Mouse (Mus musculus) liver, embryonic 11.5 days (tissue): ENCODE data around the gene Ly6g5b. TPM values are rescaled to one million over a fixed set of nuclear protein-coding genes. Genes with fewer than 3 reads are reported as not detected.

ENCODE experiments used
- ATAC-seq: fragments of 200-750 bp; cut with Nextera tagmentation; replicated peaks from 2 replicates; pipeline ENCODE4 v1.8.0; 2017; ENCODE audit warnings: moderate number of reproducible peaks, mild to moderate bottlenecking, moderate TSS enrichment, moderate library complexity; ENCODE audit not compliant: low FRiP score
- DNase-seq: peaks from one replicate; pipeline ENCODE4 v3.0.0-alpha.2; 2017; ENCODE audit warnings: low spot score
- H3K27ac ChIP-seq: fragments of 300-500 bp; sonication (generic); 2 replicates; pipeline ENCODE4 v1.5.1; 2014; ENCODE audit warnings: mild to moderate bottlenecking, low read depth, low read length, control low read depth
- H3K27me3 ChIP-seq: fragments of 300-500 bp; sonication (generic); replicated peaks from 2 replicates; pipeline ENCODE4 v1.6.1; 2014; ENCODE audit warnings: low read length, mixed read lengths; ENCODE audit not compliant: control insufficient read depth, insufficient read depth
- H3K36me3 ChIP-seq: fragments of 300-500 bp; sonication (generic); 2 replicates; pipeline ENCODE4 v1.6.1; 2014; ENCODE audit warnings: mild to moderate bottlenecking, low read length, moderate library complexity, mixed read lengths; ENCODE audit not compliant: control insufficient read depth, insufficient read depth
- H3K4me1 ChIP-seq: fragments of 300-500 bp; sonication (generic); replicated peaks from 2 replicates; pipeline ENCODE4 v1.6.1; 2014; ENCODE audit warnings: low read length, mixed read lengths; ENCODE audit not compliant: control insufficient read depth, insufficient read depth
- H3K4me2 ChIP-seq: fragments of 300-500 bp; sonication (generic); 2 replicates; pipeline ENCODE4 v1.6.1; 2014; ENCODE audit warnings: mild to moderate bottlenecking, control low read depth, moderate library complexity
- H3K4me3 ChIP-seq: fragments of 300-500 bp; sonication (generic); 2 replicates; pipeline ENCODE4 v1.5.1; 2014; ENCODE audit warnings: low read depth, low read length, control low read depth
- H3K9ac ChIP-seq: fragments of 300-500 bp; sonication (generic); 2 replicates; pipeline ENCODE4 v1.6.1; 2014; ENCODE audit warnings: low read depth, low read length, control low read depth
- H3K9me3 ChIP-seq: fragments of 300-500 bp; sonication (generic); 2 replicates; pipeline ENCODE4 v1.6.1; 2016; ENCODE audit warnings: low read length, inconsistent platforms, mixed read lengths; ENCODE audit not compliant: control insufficient read depth
- WGBS: fragments of 180-500 bp; shearing (Covaris S2); extraction: QIAGEN DNeasy Blood & Tissue Kit; methylation state at CpG from one replicate; pipeline ENCODE4 v1.1.7; 2014; 5-methylcytosine and 5-hydroxymethylcytosine counted together
- polyA plus RNA-seq: library from polyadenylated mRNA; unstranded; fragments of >200 nt; fragmentation: Nextera tagmentation; extraction: Ambion mirVana; gene quantifications from 2 replicates; pipeline ENCODE4 v1.2.1, GENCODE M21; 2014

Gene Ly6g5b
- polyA plus RNA-seq, 1 experiment from 2014 or later = 0.89 TPM

DNA sequence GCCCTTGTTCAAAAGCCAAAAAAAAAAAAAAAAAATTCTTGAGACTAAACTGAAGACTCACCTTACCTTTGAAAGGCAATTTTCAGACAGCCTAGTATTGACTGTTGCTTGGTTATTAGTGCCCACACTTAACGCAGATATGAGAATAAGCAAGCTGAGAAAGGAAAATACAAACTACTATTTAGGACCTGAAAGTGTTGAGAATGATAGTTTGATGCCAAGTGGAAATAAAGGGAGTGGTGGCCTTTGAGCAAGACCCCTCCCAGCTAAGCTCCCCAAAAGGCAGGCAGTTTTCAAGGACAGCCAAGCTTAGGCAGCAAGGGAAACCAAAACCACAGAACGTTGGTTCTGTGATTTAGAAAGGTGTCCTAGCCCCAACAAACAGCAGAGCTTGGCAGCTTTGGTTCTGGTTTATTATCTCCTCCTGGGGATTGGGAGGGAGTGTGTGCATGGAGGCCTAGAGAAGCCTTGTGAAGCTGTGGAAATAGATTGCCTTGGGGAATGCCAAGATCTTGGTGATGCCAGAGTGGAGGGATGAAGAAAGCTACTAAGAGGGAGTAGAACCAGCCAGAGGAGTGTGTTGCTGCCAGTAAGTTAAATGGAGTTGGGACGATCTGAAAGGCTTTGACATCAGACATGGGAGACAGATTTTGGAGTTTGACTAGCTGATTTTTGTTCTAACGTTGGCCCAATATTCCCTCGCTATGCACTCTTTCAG lies 32.9 kb upstream of the Ly6g5b start:
- Histone ChIP-seq H3K4me1 (no peaks in the 10 kb centered on the region; the same call in 1 of the 2 replicates), H3K4me3 (no peak overlapping the region), H3K36me3 (peaks cover 81% of the 10 kb centered on the region), H3K9me3 (no peaks in the 10 kb centered on the region; the same call in 1 of the 2 replicates), H3K9ac (no peak overlapping the region), H3K4me2 (no peak overlapping the region), H3K27ac (no peak overlapping the region), H3K27me3 (no peaks in the 10 kb centered on the region)
- WGBS = 64% methylated on average over 5 of the region's 5 CpGs
- ATAC-seq = no peak
- no peak for DNase-seq

DNA sequence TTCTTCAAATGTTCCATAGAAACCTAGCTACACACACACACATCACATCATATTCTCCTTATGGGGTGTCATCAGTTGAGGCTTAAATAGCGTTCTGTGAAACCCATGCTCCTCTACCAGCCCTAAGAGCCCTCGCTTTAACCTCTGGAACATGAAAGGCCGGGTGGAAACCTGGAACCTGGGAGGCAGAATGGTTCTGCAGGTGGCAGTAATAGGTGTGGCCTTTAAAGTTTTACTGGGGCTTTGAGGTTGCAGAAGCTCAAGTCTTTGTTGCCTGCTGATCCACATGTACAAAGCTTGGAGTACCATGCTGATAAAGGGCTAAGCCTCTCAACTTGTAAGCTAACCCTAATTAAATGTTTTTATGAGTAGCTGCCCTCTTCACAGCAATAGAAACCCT lies 32.1 kb upstream of the Ly6g5b start:
- Histone ChIP-seq H3K4me1 (no peaks in the 10 kb centered on the region; the same call in 1 of the 2 replicates), H3K4me3 (no peak overlapping the region), H3K4me2 (no peak overlapping the region), H3K27ac (no peak overlapping the region; the same call in 1 of the 2 replicates), H3K9me3 (no peaks in the 10 kb centered on the region; the same call in 1 of the 2 replicates), H3K9ac (no peak overlapping the region), H3K27me3 (no peaks in the 10 kb centered on the region), H3K36me3 (peaks cover 81% of the 10 kb centered on the region)
- ATAC-seq = no peak
- 72% methylated on average over 3 of the region's 3 CpGs for WGBS
- no peak for DNase-seq

DNA sequence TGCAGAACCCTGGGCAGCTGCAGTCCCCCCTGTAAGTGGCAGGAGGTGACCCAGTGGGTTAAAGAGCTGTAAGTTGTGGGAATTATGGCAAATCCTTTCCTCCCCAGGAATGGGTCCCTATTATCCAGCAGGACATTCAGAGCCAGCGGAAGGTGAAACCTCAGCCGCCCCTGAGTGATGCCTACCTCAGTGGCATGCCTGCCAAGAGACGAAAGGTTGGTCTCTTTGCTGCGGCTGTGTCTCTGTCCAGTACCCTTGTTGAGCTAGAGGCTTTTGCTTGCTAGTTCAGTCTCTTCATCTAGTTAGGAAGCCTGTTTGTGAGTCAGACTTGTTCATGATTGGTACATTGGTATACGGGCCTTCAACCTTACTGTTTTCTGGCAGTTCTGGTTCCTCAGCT lies 30.9 kb upstream of the Ly6g5b start:
- no peaks in the 10 kb centered on the region for H3K27me3 ChIP-seq
- DNase-seq (no peak), ATAC-seq (no peak)
- no peak overlapping the region for H3K4me2 ChIP-seq
- H3K4me3 ChIP-seq = no peak overlapping the region
- no peaks in the 10 kb centered on the region; the same call in 1 of the 2 replicates for H3K9me3 ChIP-seq
- H3K4me1 ChIP-seq = no peaks in the 10 kb centered on the region
- 85% methylated on average over 5 of the region's 5 CpGs for WGBS
- no peak overlapping the region for H3K27ac ChIP-seq
- H3K36me3 ChIP-seq = peaks cover 83% of the 10 kb centered on the region
- H3K9ac ChIP-seq = no peak overlapping the region

DNA sequence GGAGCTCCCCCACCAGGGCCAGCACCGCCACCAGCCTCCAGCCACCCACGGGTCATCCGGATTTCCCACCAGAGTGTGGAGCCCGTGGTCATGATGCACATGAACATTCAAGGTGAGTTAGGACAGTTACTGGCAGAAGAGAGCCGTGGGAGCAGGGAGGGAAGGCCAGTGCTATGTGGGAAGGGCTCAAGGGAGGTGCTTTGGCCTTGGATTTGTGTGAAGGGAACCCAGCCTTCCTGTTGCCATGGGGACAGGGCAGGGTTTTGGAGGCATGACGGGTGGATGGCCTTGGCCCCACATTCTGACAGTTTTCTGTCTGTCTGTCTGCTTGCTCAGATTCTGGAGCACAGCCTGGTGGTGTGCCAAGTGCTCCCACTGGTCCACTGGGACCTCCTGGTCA lies 26.7 kb upstream of the Ly6g5b start:
- peaks cover 9% of the 10 kb centered on the region for H3K4me1 ChIP-seq
- H3K9ac ChIP-seq = no peak overlapping the region
- ATAC-seq (no peak), DNase-seq (no peak)
- no peaks in the 10 kb centered on the region; the same call in 1 of the 2 replicates for H3K9me3 ChIP-seq
- H3K4me2 ChIP-seq = no peak overlapping the region
- peaks cover 82% of the 10 kb centered on the region for H3K36me3 ChIP-seq
- no peaks in the 10 kb centered on the region for H3K27me3 ChIP-seq
- no peak overlapping the region for H3K27ac ChIP-seq
- H3K4me3 ChIP-seq = no peak overlapping the region
- 92% methylated on average over 6 of the region's 6 CpGs for WGBS

DNA sequence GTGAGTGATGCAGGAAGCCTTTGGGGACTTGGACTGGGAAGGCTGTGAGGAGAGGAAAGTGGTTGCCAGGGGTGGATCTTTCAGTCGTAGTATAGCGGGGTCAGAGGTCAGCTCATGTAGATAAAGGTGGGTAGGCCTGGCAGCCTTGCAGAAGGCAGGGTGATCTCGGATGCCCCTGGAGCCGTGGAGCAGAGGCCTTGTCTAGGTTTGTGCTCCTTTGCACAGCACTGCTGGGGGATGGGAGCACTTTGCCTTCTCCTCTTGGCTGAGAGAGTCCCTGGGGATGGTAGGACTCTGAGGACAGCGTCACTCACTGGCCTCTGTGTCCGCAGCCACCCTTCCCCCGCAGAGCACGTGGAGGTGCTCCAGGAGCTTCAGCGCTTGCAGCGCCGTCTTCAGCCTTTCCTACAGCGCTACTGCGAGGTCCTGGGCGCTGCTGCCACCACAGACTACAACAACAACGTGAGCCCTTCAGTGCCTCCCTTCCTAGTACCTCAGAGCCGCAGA lies 25.3 kb upstream of the Ly6g5b start:
- Histone ChIP-seq H3K9me3 (no peaks in the 10 kb centered on the region; the same call in 1 of the 2 replicates), H3K36me3 (peaks cover 69% of the 10 kb centered on the region), H3K27ac (no peak overlapping the region), H3K4me1 (peaks cover 18% of the 10 kb centered on the region), H3K9ac (no peak overlapping the region), H3K27me3 (no peaks in the 10 kb centered on the region), H3K4me3 (no peak overlapping the region), H3K4me2 (no peak overlapping the region)
- no peak for DNase-seq
- no peak for ATAC-seq
- 77% methylated on average over 16 of the region's 16 CpGs for WGBS

DNA sequence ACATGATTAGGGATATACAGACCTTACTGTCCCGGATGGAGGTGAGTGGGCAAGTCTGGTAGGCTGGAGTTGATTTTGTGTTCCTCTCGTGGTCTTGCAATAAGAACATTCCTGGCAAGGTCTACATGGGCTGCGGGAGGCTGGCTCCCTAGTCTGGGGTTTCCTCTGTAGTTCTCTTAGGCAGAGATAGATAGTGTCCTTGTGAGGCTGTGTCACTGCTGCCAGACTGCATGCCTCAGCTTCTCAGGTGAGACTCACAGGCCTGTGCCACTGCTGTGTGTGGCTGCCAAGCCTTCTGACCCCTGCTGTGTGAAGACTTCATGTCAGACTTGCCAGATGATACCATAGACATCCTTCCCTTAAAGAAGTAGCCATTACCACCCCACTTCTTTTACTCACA lies 24.0 kb upstream of the Ly6g5b start:
- no peaks in the 10 kb centered on the region; the same call in 1 of the 2 replicates for H3K9me3 ChIP-seq
- ATAC-seq (no peak), DNase-seq (no peak)
- H3K27ac ChIP-seq = no peak overlapping the region
- H3K27me3 ChIP-seq = no peaks in the 10 kb centered on the region
- 90% methylated on average over 3 of the region's 3 CpGs for WGBS
- H3K9ac ChIP-seq = no peak overlapping the region
- H3K4me1 ChIP-seq = peaks cover 18% of the 10 kb centered on the region
- H3K4me2 ChIP-seq = no peak overlapping the region
- H3K36me3 ChIP-seq = peaks cover 58% of the 10 kb centered on the region
- H3K4me3 ChIP-seq = no peak overlapping the region

DNA sequence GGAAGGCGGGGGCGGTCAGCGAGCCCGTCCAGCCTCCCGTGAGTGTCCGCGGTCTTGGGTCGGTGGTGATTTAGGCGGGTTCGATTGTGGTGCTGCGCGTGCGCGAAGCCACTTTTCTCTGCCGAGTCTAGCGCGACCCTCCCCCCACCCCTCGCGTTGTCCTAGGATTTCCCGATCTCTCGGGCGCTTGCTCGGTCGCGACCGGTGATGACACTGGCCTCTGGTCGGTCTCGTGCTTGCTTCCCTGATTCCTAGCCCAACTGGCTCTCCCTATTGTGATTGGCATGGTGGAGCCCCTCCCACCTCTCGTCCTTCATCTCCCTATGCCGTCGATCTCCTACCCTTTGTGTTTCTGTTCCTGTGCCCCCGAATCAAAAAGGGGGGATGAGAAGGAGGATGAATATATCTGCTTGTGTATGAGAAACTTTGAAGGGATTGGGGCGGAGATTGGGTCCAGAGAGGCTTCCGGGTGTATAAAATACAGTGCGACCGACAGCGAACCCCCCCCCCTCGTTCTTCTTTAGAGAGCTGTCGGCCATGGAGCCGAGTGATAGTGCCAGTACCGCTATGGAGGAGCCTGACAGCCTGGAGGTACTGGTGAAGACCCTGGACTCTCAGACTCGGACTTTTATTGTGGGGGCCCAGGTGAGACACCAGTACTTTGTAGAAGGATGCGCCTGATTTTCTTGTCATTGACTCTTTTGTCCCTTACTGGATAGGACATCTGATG lies 20.5 kb upstream of the Ly6g5b start:
- no peaks in the 10 kb centered on the region for H3K27me3 ChIP-seq
- ATAC-seq (peak; percentile 53), DNase-seq (no peak)
- peaks cover 23% of the 10 kb centered on the region for H3K36me3 ChIP-seq
- peak overlapping the region; percentile 90 for H3K4me3 ChIP-seq
- peak overlapping the region; percentile 92 for H3K27ac ChIP-seq
- H3K9me3 ChIP-seq = no peaks in the 10 kb centered on the region
- under 1% methylated on average over 39 of the region's 43 CpGs for WGBS
- H3K4me1 ChIP-seq = peaks cover 18% of the 10 kb centered on the region
- H3K9ac ChIP-seq = peak overlapping the region; percentile 84
- peak overlapping the region; percentile 97 for H3K4me2 ChIP-seq

DNA sequence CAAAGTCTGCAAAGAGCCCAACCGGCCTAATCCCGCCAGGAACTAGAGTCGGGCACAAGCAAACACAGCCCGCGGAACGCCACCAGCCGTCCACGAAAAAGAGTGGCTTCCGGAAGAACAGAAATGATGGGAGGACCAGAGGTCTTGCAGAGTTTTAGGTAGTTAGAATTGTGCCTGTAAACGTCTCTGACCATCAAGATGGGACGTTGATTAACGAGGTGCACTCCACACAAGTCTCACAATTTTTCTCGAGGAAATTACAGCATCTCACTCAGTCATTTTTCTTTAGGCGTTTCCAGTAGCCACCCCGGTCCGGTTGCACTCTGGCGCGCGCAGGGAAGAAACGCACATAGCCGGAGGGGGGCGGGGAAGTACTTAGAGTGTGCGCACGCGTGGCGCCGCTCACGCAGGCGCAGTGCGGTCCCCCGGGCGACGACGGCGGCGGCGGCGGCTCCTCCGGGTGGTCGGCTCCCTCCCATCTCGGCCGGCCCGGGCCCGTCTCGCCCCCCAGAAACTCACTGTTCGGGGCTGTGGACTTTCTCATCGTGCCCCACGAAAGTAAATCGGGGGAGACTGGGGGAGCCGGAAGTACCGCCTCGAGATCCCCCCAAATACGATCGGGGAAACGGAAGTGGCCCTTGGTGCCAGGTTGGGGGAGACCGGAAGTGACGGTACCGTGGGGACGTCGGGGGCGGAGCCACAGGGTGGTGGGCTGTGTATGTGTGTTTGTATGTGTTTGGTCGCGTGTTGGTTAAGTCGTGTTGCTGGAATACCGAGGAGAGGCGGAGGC lies 19.8 kb upstream of the Ly6g5b start, which contains the start of gene Bag6:
Bag6 (plus strand) TSS at position 378 of the 790 bp plus-strand sequence.
- Histone ChIP-seq H3K4me1 (peaks cover 18% of the 10 kb centered on the region), H3K27ac (peak within 1 kb of the TSS; percentile 92), H3K4me3 (peak within 1 kb of the TSS; percentile 90), H3K9ac (peak within 1 kb of the TSS; percentile 84), H3K9me3 (no peaks in the 10 kb centered on the region), H3K4me2 (peak within 1 kb of the TSS; percentile 97), H3K27me3 (no peaks in the 10 kb centered on the region), H3K36me3 (peaks cover 19% of the 10 kb centered on the region)
- ATAC-seq (peak; percentile 89), DNase-seq (peak; percentile 96)
- WGBS = under 1% methylated on average over 66 of the region's 66 CpGs
